Mouse (Mus musculus) liver, postnatal 0 days (tissue): Measurements from ENCODE around the gene Myo1d.

ENCODE experiments used
- CTCF ChIP-seq: sonication (generic); IDR thresholded peaks from 2 replicates; pipeline ENCODE4 v1.5.1; 2016; ENCODE audit warnings: antibody characterized with exemption, low read depth
- EP300 ChIP-seq: IDR thresholded peaks from 2 replicates; pipeline ENCODE4 v1.6.1; 2016; ENCODE audit warnings: antibody characterized with exemption, low read depth, mild to moderate bottlenecking

- TF ChIP-seq CTCF (no peak), EP300 (no peak)
Measured at GRCm38 (mm10) chr11:80751168-80751567, 28.7 kb downstream of the Myo1d start.
